Mouse (Mus musculus) adrenal gland, postnatal 10 days (tissue): ENCODE results near the gene Rxfp4. TPM values are rescaled to one million over a fixed set of nuclear protein-coding genes. Genes with fewer than 3 reads are reported as not detected.
"Not testable (repeated sequence)": the region's sequence is repeated elsewhere in the genome, so short reads cannot be mapped to it uniquely, and the experiment has no call there.

Source experiments
- DNase-seq: peaks from one replicate; pipeline ENCODE4 v3.0.0; 2021; ENCODE audit warnings: mixed read lengths
- total RNA-seq, 2 experiments: library from RNA; stranded (reverse); gene quantifications; 2 replicates each; pipeline ENCODE4 v1.2.3; 2021

Rxfp4 gene
- total RNA-seq, 2 experiments from 2014 or later, result not detected

- no peak for DNase-seq
Observed at GRCm38 (mm10) chr3:88609066-88609465, 43.9 kb downstream of the Rxfp4 start.

GRCm38 (mm10) chr3:88607758-88608138, 45.2 kb downstream of the Rxfp4 start:
- DNase-seq, result no peak

DNA sequence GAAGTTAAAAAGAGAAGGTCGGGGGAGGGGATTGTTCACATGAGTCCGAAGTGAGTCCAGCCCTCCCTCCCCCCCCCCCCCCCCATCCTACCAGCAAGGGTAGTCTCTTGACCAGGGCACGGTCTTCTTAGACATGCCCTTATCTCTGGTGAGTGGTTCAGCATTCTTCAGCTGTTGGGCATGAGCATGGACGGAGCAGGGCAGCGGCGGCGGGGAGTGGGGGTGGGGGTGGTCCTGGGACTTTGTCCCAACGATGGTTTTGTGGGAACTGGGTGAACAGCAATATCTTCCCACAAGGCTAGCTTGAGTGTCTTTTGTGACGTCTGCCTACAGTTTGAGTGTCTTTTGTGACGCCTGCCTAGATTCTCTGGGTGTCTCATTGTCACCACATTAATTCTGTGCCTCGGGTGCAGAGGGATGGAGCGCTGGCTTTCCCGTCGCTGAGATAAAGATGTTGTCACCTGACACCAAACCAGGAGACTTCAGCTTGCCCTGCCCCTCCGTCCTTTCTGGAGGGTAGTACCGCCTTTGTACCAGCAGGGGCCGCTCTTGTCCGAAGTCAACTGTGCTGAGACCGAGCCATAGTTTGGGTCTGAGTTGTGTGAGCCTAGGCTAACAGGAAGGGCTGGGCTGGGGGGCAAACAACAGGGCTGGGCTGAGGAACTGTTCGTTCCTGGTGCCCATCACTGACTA, 45.7 kb downstream of the Rxfp4 start:
- peak; percentile 92 for DNase-seq

- not testable (repeated sequence) for DNase-seq
Observed at GRCm38 (mm10) chr3:88605666-88606065, 47.3 kb downstream of the Rxfp4 start, which contains the start of gene Arhgef2. TSS of gene Arhgef2 (plus strand) at chr3:88605966.

- DNase-seq, result no peak
Observed at GRCm38 (mm10) chr3:88604863-88605262, 48.1 kb downstream of the Rxfp4 start.

GRCm38 (mm10) chr3:88603714-88604161, 49.2 kb downstream of the Rxfp4 start:
- DNase-seq, result peak; percentile 88

GRCm38 (mm10) chr3:88602466-88602865, 50.5 kb downstream of the Rxfp4 start:
- DNase-seq, result no peak

Other genes starting within 250 kb of the Rxfp4 start
- 10 to 100 TPM; 60.2 to 62.6 TPM for gene Pmf1, start 242.8 kb downstream of the Rxfp4 start, total RNA-seq
- gene Slc25a44, start 228.0 kb downstream of the Rxfp4 start, total RNA-seq, result 10 to 100 TPM; 37.8 to 47.6 TPM
- gene Sema4a, start 192.0 kb downstream of the Rxfp4 start, total RNA-seq, result 10 to 100 TPM; 13.4 to 15.5 TPM
- 100 to 1,000 TPM; 102 to 104 TPM for gene Lmna, start 143.2 kb downstream of the Rxfp4 start, total RNA-seq
- gene Mex3a, start 120.7 kb downstream of the Rxfp4 start, total RNA-seq, result 1 to 10 TPM; 5.5 to 5.6 TPM
- not detected for gene Rab25, start 104.8 kb downstream of the Rxfp4 start, total RNA-seq
- gene Lamtor2, start 100.1 kb downstream of the Rxfp4 start, total RNA-seq, result 100 to 1,000 TPM; 131 to 132 TPM
- gene Ubqln4, start 99.4 kb downstream of the Rxfp4 start, total RNA-seq, result 10 to 100 TPM; 63.9 to 73.1 TPM
- 100 to 1,000 TPM; 221 to 247 TPM for gene Ssr2, start 77.3 kb downstream of the Rxfp4 start, total RNA-seq
- 10 to 100 TPM; 51.4 to 71.5 TPM for gene Arhgef2, start 47.2 kb downstream of the Rxfp4 start, total RNA-seq
- 10 to 100 TPM; 46.7 to 60.5 TPM for gene Khdc4, start 32.7 kb upstream of the Rxfp4 start, total RNA-seq
- 10 to 100 TPM; 39.0 to 44.9 TPM for gene Rit1, start 63.7 kb upstream of the Rxfp4 start, total RNA-seq
- gene Syt11, start 122.0 kb upstream of the Rxfp4 start, total RNA-seq, result 10 to 100 TPM; 10.5 to 18.4 TPM
- 10 to 100 TPM; 22.7 to 29.2 TPM for gene Gon4l, start 182.1 kb upstream of the Rxfp4 start, total RNA-seq